Mouse (Mus musculus) lung, postnatal 14 days (tissue): ENCODE results near the gene Atf6.

Experiments used
- DNase-seq: peaks from one replicate; pipeline ENCODE4 v3.0.0; 2021

Atf6 gene

GRCm38 (mm10) chr1:170766997-170767396 lies 100.6 kb downstream of the Atf6 start:
- no peak for DNase-seq

DNA sequence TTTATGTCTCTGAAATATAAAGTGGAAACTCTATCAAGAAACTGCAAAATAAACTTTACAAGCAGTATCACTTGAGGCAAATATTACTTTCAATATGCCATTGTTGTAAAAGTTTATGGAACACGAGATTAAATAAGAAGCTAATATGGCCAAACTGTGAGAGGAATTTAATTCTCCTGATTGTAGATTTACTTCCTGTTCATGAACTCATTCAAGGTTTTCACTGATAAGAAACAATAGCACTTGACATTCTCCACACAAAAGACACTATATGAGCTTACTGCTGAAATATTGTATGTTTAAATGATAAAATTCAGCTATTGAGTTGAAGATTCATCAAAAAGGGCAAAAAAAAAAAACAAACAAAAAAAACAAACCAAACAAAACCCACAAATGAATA lies 102.8 kb downstream of the Atf6 start:
- no peak for DNase-seq

DNA sequence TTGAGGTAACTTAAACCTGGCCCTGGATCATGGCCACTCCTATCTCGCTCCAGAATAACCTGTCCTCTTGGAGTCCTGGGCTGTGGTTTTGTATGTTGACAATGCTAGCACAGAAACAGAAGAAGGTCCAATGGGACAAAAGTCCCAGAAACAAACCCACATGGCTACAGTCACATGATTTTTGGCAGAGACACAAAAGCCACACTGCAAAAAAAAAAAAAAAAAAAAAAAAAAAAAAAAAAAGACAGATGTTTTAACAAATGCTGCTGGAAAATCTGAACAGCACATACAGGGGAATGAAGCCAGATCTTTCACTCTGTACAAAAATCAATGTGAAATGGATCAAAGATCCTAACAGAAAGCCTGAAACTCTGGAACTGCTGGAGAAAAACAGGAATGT lies 105.9 kb downstream of the Atf6 start:
- no peak for DNase-seq

DNA sequence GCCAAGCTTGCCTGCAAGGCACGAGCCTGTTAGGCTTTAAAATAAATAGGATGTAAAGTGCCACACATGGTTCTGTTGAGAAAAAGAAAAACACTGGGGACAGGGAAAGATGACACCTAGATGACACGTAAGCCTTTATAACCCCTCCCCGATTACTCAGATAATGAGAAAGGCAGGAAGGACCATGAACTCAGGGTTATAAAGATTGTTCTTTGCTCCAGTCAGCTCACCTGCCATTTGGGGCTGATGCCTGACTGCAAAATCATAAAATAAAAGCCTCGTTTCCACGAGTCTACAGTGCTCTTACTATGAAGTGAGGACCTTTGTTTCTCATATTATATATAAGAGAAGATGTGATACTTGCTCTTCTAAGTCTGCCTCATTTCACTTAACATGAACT lies 114.0 kb downstream of the Atf6 start:
- DNase-seq, result no peak

- no peak for DNase-seq
These were observed 115.8 kb downstream of the Atf6 start for GRCm38 (mm10) chr1:170751797-170752196.

DNA sequence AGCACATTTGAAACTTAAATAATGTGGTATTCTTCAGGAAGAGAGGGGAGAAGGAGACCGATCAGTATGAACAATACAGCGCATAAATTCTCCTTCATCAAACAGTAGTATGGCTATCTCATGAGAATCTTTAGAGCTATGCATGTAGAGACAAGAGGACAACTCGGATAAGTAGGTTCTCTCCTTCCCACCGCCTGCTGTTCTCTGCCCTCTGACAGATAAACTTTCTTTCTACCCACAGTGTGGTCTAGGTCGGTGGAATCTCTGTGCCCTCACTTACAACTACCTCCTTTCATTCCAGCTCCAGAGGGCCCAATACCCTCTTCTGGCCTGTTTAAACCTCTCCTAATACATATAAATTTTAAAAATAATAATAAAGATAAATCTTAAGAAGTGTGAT lies 121.0 kb downstream of the Atf6 start:
- DNase-seq, result no peak

- no peak for DNase-seq
These were observed 125.9 kb downstream of the Atf6 start for GRCm38 (mm10) chr1:170741497-170742246.

DNA sequence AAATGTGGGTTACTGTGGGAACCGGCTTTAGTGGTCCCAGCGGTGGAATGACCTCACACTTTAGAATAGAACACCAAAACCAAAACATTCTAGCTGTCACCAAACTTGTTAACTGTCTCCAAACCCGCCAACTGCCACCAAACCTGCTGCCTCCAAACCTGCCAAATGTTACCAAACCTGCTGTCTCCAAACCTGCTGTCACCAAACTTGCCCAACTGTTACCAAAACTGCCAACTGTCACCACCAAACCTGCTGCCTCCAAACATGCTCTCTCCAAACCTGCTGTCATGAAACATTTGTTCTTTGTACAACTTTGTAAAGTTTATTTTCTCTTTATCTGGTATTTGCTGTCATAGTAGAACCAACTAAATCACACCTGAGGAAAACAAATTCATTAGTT lies 132.7 kb downstream of the Atf6 start:
- no peak for DNase-seq

GRCm38 (mm10) chr1:170732596-170732890 lies 135.0 kb downstream of the Atf6 start:
- DNase-seq, result no peak

DNA sequence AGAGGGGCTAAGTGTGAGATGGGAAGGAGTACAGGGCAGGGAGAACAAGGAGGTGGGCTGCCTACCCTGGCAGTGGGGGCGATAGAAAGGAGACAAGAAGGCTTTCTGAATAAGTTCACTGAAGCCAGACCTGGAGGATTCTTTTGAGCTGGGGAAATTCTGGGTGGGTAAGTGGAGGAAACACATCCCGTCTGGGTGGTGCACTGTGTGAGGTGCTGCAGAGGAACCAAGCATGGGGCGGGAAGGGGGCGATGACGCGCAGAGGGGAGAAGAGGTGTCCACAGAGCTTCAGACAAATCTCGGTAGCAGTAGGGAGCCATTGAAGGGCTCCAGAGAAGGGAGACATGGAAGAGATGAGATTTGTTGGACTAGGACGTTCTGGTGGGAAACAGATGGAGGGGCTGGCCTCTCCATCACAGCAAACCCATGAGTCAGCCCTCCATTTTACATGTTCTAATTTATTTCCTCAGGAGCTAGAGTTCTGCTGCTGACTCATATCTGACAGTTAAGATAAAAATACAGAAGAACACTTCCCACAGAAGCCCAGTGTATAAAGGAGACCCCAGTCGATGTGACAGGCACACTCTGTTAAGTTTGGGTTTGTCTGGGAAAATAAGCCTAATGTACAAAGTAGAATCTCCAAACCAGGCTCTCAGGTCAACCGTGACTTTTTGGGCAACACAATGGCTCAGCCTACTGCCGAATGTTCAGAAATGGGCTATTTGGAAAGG lies 135.5 kb downstream of the Atf6 start:
- no peak for DNase-seq

- no peak for DNase-seq
These were observed 138.2 kb downstream of the Atf6 start for GRCm38 (mm10) chr1:170729267-170729962.

DNA sequence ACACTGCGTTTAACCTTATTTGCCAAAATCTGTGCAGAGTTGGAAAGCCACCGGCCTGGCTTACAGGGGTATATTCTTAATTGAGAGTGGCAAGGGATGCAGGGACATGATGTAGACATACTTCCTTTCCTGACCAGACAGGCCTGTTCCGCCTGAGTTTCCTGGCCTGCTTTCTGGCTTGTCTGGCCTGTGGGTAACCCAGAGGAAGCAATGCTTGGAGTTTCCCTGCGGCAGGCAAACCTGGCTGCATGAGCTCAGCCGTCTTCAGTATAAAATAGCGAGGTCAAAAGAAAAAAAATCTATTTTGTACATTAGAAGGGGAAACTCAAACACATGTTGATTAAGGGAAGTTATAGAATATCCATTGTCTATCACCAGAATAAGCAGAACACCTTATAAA lies 139.0 kb downstream of the Atf6 start:
- DNase-seq, result no peak

GRCm38 (mm10) chr1:170721560-170721959 lies 146.0 kb downstream of the Atf6 start:
- peak; percentile 25 for DNase-seq

DNA sequence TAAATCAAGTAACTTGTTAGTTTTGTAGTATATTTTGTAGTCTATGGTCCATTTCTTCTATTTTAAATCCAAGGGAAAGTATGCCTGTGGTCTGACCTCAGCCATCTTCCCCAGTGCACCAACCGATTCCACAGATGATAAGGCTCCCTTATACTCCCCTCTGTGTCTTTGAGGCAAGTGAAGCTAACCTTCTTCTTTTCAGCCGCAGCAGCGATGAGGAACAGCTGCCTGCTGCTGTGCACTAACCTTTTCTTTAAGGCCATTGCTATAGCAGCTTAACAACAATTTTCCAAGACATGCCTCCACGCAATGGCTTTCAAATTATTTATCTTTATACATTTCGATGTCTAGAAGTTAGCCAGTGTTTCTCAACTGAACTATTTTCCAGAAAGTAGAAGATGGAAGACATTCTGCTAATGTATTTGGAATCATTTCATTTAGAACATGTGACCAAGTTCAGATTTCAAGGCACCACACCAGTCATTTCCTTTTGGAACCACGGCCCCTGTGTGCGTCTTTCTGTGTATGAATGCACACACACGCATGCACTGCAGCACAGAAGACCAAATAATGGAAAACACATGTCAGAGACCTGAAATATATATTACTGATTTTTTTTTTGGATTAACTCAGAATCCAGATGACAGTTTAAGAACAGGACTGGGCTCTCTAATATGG lies 149.3 kb downstream of the Atf6 start:
- no peak for DNase-seq

DNA sequence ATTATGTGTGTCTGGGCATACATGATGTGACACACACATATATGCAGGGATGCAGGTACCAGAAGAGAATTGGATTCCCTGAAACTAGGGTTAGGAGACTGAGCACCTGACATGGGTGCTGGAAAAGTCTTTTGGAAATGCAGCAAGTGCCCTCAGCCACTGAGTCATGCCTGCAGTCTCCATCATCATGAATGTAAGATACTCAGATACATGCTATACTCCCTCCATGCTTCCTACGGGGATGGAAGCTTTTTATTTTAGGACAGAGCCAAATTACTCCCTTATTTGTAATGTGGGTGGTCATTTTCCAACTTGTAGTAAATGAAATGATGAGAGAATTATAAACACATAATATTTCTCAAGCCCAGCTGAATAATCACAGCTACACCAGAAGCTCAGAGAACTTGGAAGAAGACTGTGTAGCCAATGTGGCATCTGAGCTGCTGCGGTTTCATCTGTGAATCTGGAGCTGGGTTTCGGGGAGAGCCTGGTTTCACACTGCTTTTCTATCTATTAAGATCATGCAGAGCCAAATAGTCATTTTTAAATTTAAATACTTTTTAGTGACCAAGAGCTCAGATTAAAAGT lies 150.2 kb downstream of the Atf6 start:
- no peak for DNase-seq

GRCm38 (mm10) chr1:170711731-170712130 lies 155.8 kb downstream of the Atf6 start:
- DNase-seq, result no peak

GRCm38 (mm10) chr1:170709969-170710368 lies 157.6 kb downstream of the Atf6 start:
- DNase-seq, result no peak

- DNase-seq, result peak; percentile 28
These were observed 158.1 kb downstream of the Atf6 start for GRCm38 (mm10) chr1:170709481-170709880.

- DNase-seq, result no peak
These were observed 158.5 kb downstream of the Atf6 start for GRCm38 (mm10) chr1:170709034-170709433.

DNA sequence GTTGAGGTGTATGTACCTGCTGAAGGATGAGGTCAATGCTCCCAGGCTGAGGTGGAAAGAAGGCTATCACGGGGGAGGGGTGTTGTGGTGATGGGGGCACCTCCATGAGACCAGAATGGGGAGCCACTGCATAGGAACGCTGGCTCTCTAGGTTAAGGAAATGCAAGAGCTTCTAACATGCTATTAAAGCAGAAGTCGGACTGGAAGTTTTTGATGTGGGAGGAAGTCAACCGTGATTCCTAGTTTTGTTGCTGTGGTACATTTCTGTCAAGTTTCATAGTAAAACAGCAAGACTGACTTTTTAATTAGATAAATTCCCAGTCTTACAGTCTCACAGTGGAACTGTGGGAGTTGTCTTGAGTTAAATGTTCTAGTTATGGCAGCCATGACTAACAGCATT lies 161.5 kb downstream of the Atf6 start:
- no peak for DNase-seq

GRCm38 (mm10) chr1:170704911-170705594 lies 162.5 kb downstream of the Atf6 start:
- DNase-seq, result no peak

- no peak for DNase-seq
These were observed 163.5 kb downstream of the Atf6 start for GRCm38 (mm10) chr1:170704103-170704502.

- DNase-seq, result no peak
These were observed 164.6 kb downstream of the Atf6 start for GRCm38 (mm10) chr1:170702958-170703357.
